Mouse (Mus musculus) forebrain, embryonic 10.5 days (tissue): ENCODE data around the gene Ptprm. TPM values are rescaled to one million over a fixed set of nuclear protein-coding genes. Genes with fewer than 3 reads are reported as not detected.
A peak's percentile ranks its signal among the peaks of the same experiment; 100 is the strongest.

ENCODE experiments used
- DNase-seq: peaks from one replicate; pipeline ENCODE4 v3.0.0-alpha.2; 2017; ENCODE audit warnings: low spot score; ENCODE audit errors: extremely low spot score
- H3K27ac ChIP-seq: fragments of 300-500 bp; sonication (generic); 2 replicates; pipeline ENCODE4 v1.5.1; 2016; ENCODE audit warnings: mild to moderate bottlenecking
- H3K27me3 ChIP-seq: fragments of 300-500 bp; sonication (generic); 2 replicates; pipeline ENCODE4 v1.6.1; 2016; ENCODE audit warnings: mild to moderate bottlenecking; ENCODE audit not compliant: poor library complexity, severe bottlenecking
- H3K36me3 ChIP-seq: fragments of 300-500 bp; sonication (generic); replicated peaks from 2 replicates; pipeline ENCODE4 v1.6.1; 2016; ENCODE audit warnings: mild to moderate bottlenecking, moderate library complexity
- H3K4me1 ChIP-seq: fragments of 300-500 bp; sonication (generic); 2 replicates; pipeline ENCODE4 v1.6.1; 2016
- H3K4me3 ChIP-seq: fragments of 300-500 bp; sonication (generic); 2 replicates; pipeline ENCODE4 v1.5.1; 2016; ENCODE audit warnings: mild to moderate bottlenecking, moderate library complexity
- H3K9me3 ChIP-seq: fragments of 300-500 bp; sonication (generic); 2 replicates; pipeline ENCODE4 v1.6.1; 2016; ENCODE audit warnings: mild to moderate bottlenecking, moderate library complexity
- WGBS: fragments of 180-500 bp; shearing (Covaris S2); methylation state at CpG from one replicate; pipeline ENCODE4 v1.1.7; 2016; 5-methylcytosine and 5-hydroxymethylcytosine counted together
- polyA plus RNA-seq: library from polyadenylated mRNA; unstranded; fragments of >200 nt; fragmentation: Nextera tagmentation; extraction: Ambion mirVana; gene quantifications from 2 replicates; pipeline ENCODE4 v1.2.1, GENCODE M21; 2016

The Ptprm gene
- polyA plus RNA-seq, 1 experiment from 2014 or later = 8.4 TPM

DNA sequence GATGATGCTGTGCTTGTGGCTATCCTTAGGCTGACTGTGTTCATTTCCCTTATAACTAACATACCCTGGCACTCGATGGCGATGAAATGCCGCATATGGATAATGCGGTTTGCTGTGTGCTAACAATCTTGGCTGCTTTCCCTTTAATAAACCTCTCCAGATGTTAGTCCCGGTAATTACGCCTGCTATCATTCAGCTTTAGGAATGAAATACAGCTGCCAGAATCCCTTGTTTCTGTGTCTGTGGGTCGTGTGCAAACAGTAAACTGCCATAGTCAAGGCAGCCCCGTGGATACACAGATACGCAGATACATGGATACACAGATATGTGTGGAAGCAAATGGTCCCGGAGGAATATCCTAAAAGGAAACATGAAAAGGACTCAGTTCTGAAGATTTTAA lies 116.8 kb downstream of the Ptprm start:
- Histone ChIP-seq H3K9me3 (no peaks in the 10 kb centered on the region), H3K27me3 (no peaks in the 10 kb centered on the region), H3K36me3 (no peaks in the 10 kb centered on the region), H3K27ac (no peak overlapping the region), H3K4me3 (no peak overlapping the region), H3K4me1 (peaks cover 15% of the 10 kb centered on the region)
- DNase-seq = no peak
- whole genome bisulfite sequencing = 88% methylated on average over 10 of the region's 10 CpGs

DNA sequence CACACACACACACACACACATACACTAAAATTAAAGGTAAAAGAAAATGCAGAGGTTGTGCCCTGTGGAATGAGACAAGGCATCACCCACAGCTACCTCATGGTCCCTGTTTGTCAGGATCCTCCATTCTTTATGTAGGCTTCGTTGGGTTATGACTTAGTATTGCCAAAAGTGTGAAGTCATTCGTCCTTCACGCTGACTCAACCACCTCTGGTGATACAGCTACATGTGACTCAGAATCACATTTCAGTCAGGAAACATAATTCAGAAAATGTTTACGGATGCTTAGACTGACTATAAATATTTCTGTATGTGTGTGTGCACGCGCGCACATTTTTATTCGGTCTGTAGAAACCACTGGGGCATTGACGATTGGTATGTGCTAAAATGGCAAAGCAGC lies 121.2 kb downstream of the Ptprm start:
- no peak for DNase-seq
- Histone ChIP-seq H3K27ac (no peak overlapping the region), H3K27me3 (peaks cover 5% of the 10 kb centered on the region; the same call in 1 of the 2 replicates), H3K4me1 (peaks cover 9% of the 10 kb centered on the region), H3K9me3 (no peaks in the 10 kb centered on the region), H3K36me3 (no peaks in the 10 kb centered on the region), H3K4me3 (no peak overlapping the region)
- WGBS = 95% methylated on average over 9 of the region's 9 CpGs

GRCm38 (mm10) chr17:67226991-67227390 lies 127.3 kb downstream of the Ptprm start:
- DNase-seq = no peak
- H3K9me3 ChIP-seq = no peaks in the 10 kb centered on the region
- H3K4me3 ChIP-seq = no peak overlapping the region
- H3K36me3 ChIP-seq = no peaks in the 10 kb centered on the region
- 13% methylated on average over 5 of the region's 5 CpGs for WGBS
- H3K27me3 ChIP-seq = peaks cover 5% of the 10 kb centered on the region; the same call in 1 of the 2 replicates
- no peak overlapping the region for H3K27ac ChIP-seq
- H3K4me1 ChIP-seq = peaks cover 41% of the 10 kb centered on the region

DNA sequence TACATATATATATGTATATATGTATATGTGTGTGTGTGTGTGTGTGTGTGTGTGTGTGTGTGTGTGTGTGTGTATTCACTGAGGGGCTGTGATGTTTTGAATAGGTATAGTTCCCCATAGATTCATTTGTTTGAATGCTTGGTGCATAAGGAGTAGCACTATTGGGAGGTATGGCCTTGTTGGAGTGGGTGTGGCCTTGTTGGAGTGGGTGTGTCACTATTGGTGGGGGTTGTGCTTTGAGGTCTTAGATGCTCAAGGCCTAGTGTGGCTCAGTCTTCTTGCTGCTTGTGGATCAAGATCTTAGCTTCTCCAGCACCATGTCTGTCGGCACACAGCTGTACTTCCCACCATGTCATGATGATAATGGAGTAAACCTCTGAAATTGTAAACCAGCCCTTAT lies 138.9 kb downstream of the Ptprm start:
- Histone ChIP-seq H3K9me3 (no peaks in the 10 kb centered on the region), H3K27me3 (no peaks in the 10 kb centered on the region), H3K36me3 (no peaks in the 10 kb centered on the region), H3K4me3 (no peak overlapping the region), H3K27ac (peak overlapping the region; percentile 68; the same call in 1 of the 2 replicates), H3K4me1 (peaks cover 31% of the 10 kb centered on the region)
- 86% methylated on average over 1 of the region's 1 CpGs for WGBS
- no peak for DNase-seq

- no peak overlapping the region for H3K4me3 ChIP-seq
- no peaks in the 10 kb centered on the region for H3K27me3 ChIP-seq
- no peaks in the 10 kb centered on the region for H3K36me3 ChIP-seq
- H3K4me1 ChIP-seq = peaks cover 40% of the 10 kb centered on the region
- 19% methylated on average over 3 of the region's 3 CpGs for WGBS
- peak overlapping the region; percentile 15; the same call in 1 of the 2 replicates for H3K27ac ChIP-seq
- DNase-seq = no peak
- H3K9me3 ChIP-seq = no peaks in the 10 kb centered on the region
Measured at GRCm38 (mm10) chr17:67213711-67214110, 140.5 kb downstream of the Ptprm start.

DNA sequence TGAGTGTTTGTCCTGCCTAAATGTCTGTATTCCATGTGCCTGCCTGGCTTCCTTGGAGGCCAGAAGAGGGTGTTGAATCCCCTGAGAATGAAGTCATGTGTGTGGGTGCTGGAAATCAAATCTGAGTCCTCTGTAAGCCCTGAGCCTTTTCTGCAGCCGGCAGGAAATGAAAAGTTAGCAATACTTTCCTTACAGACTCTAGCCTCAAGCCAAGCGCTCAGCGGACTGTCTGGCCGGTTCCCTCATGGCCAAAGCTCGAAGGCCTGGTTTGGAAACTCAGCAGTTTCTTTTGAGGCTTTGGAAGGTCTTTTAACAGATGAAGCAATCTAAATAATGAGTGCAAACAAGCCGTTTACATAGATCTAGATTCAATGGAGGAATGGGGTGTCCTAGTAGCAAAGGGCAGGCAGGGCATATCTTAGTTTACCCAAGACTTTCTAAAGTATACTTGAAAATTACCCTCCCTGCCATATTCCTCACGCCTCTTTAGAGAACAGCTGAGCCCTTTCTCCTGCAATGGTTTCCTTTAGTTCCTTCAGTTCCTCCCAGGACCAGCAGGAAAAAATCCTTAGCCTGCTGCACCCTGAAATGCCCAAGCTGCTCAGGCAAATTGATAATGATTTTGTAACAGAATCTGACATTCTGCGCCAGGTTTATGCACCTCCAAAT lies 144.4 kb downstream of the Ptprm start:
- Histone ChIP-seq H3K36me3 (no peaks in the 10 kb centered on the region), H3K27me3 (no peaks in the 10 kb centered on the region), H3K4me3 (no peak overlapping the region), H3K27ac (no peak overlapping the region), H3K9me3 (no peaks in the 10 kb centered on the region), H3K4me1 (peaks cover 39% of the 10 kb centered on the region)
- no peak for DNase-seq
- WGBS = 78% methylated on average over 8 of the region's 8 CpGs

DNA sequence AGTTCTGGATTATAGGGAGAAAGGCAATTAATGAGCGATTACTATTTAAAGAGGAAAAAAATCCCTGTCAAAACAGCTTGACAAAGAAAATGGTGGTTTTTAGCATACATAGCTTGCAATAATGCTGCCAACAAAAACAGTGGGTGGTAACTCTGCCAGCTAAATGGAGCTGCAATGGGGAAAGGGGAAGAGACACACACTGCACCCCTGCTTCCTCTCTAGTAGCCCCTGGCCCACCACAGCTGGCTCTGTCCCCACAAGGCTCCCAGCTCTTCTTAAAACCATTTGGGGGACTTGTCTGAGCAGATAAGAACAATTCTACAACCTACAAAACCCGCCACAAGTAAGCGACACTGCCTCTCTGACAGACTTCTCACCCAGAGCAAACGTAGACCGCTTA lies 145.7 kb downstream of the Ptprm start:
- no peak overlapping the region for H3K27ac ChIP-seq
- DNase-seq = no peak
- 90% methylated on average over 5 of the region's 5 CpGs for WGBS
- H3K9me3 ChIP-seq = no peaks in the 10 kb centered on the region
- no peak overlapping the region for H3K4me3 ChIP-seq
- H3K27me3 ChIP-seq = no peaks in the 10 kb centered on the region
- H3K4me1 ChIP-seq = peaks cover 29% of the 10 kb centered on the region
- H3K36me3 ChIP-seq = no peaks in the 10 kb centered on the region

DNA sequence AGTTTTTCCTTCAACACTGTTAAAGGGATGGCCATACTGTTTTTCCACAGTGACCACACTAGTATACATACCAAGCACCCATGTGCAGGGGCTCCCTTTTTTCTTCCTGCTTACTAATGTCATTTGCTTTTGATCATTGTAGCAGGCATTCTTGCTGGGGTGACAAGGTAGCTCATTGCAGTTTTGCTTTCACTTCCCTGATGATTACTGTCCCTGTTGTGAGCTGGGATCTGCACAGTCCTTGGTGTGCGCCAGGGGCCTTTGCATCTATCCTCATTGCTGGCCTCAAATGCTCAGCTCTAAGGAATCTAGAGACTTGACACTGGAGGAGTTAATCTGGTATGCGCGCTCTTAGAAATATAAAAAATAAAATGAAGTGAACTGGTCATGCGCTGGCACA lies 147.3 kb downstream of the Ptprm start:
- Histone ChIP-seq H3K4me1 (peaks cover 18% of the 10 kb centered on the region; the same call in 1 of the 2 replicates), H3K27me3 (no peaks in the 10 kb centered on the region), H3K4me3 (no peak overlapping the region), H3K36me3 (no peaks in the 10 kb centered on the region), H3K9me3 (no peaks in the 10 kb centered on the region), H3K27ac (no peak overlapping the region)
- WGBS = 98% methylated on average over 4 of the region's 4 CpGs
- no peak for DNase-seq

GRCm38 (mm10) chr17:67201151-67201550 lies 153.1 kb downstream of the Ptprm start:
- Histone ChIP-seq H3K27ac (peak overlapping the region; percentile 48; the same call in 1 of the 2 replicates), H3K36me3 (no peaks in the 10 kb centered on the region), H3K4me3 (no peak overlapping the region), H3K4me1 (peaks cover 21% of the 10 kb centered on the region), H3K27me3 (no peaks in the 10 kb centered on the region), H3K9me3 (no peaks in the 10 kb centered on the region)
- DNase-seq = no peak
- WGBS = 32% methylated on average over 7 of the region's 7 CpGs

- H3K9me3 ChIP-seq = no peaks in the 10 kb centered on the region
- H3K4me1 ChIP-seq = peaks cover 12% of the 10 kb centered on the region; the same call in 1 of the 2 replicates
- no peaks in the 10 kb centered on the region for H3K36me3 ChIP-seq
- 68% methylated on average over 5 of the region's 5 CpGs for whole genome bisulfite sequencing
- no peak for DNase-seq
- no peak overlapping the region for H3K27ac ChIP-seq
- H3K27me3 ChIP-seq = no peaks in the 10 kb centered on the region
- no peak overlapping the region for H3K4me3 ChIP-seq
Measured at GRCm38 (mm10) chr17:67193728-67194127, 160.5 kb downstream of the Ptprm start.

DNA sequence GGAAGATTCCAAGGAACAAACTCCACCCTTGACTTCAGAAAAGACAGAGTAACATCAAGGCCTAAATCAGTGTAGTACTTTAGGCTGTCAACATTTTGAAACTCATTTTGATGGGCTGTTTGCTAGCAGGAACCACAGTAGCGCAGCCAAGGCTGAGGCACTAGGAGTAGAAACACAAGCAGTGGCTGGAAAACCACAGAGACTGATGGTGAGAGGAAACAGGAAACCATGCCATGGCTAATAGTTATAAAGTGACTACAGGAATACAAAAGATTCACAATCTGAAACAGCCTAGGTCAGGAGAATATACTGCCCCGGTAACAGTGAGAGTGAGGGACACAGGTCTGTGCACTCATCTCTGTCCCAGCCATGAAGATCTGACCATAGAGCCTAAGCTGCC lies 165.7 kb downstream of the Ptprm start:
- Histone ChIP-seq H3K9me3 (no peaks in the 10 kb centered on the region), H3K27ac (no peak overlapping the region), H3K36me3 (no peaks in the 10 kb centered on the region), H3K27me3 (no peaks in the 10 kb centered on the region), H3K4me3 (no peak overlapping the region), H3K4me1 (peaks cover 3% of the 10 kb centered on the region; the same call in 1 of the 2 replicates)
- no peak for DNase-seq
- 95% methylated on average over 2 of the region's 2 CpGs for WGBS

DNA sequence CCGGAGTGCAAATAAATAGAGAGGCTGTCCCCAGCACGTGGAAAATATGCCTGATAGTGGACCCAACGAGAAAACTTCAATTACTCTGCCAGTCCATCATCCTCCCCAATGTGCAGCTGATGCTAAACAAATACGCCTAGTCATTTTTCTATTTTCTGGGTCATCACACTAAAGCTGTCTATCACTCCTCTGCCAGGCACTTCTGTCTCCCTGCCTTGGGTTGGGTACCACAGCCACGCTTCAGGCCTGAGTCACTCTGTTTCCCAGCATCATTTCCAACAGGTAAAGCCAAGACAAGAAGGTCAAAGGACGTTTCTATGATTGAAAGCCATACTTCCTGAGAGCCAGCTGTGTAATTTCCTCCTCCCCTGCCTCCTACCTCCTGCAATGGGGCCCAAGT lies 167.4 kb downstream of the Ptprm start:
- WGBS = 84% methylated on average over 6 of the region's 6 CpGs
- H3K27ac ChIP-seq = no peak overlapping the region
- H3K27me3 ChIP-seq = no peaks in the 10 kb centered on the region
- H3K4me1 ChIP-seq = no peaks in the 10 kb centered on the region
- no peaks in the 10 kb centered on the region for H3K9me3 ChIP-seq
- no peak overlapping the region for H3K4me3 ChIP-seq
- DNase-seq = no peak
- H3K36me3 ChIP-seq = no peaks in the 10 kb centered on the region

- no peak for DNase-seq
- H3K9me3 ChIP-seq = no peaks in the 10 kb centered on the region
- H3K4me3 ChIP-seq = no peak overlapping the region
- H3K27ac ChIP-seq = no peak overlapping the region
- no peaks in the 10 kb centered on the region for H3K36me3 ChIP-seq
- H3K27me3 ChIP-seq = no peaks in the 10 kb centered on the region
- H3K4me1 ChIP-seq = no peaks in the 10 kb centered on the region
- 85% methylated on average over 6 of the region's 6 CpGs for WGBS
Measured at GRCm38 (mm10) chr17:67185942-67186341, 168.3 kb downstream of the Ptprm start.
